Mouse (Mus musculus): ENCODE data around the gene Brd7. TPM values are rescaled to one million over a fixed set of nuclear protein-coding genes. Genes with fewer than 3 reads are reported as not detected.
A peak's percentile ranks its signal among the peaks of the same experiment; 100 is the strongest.

Gene Brd7
- polyA plus RNA-seq, 1 experiment from 2014 or later = 94.5 TPM

DNA sequence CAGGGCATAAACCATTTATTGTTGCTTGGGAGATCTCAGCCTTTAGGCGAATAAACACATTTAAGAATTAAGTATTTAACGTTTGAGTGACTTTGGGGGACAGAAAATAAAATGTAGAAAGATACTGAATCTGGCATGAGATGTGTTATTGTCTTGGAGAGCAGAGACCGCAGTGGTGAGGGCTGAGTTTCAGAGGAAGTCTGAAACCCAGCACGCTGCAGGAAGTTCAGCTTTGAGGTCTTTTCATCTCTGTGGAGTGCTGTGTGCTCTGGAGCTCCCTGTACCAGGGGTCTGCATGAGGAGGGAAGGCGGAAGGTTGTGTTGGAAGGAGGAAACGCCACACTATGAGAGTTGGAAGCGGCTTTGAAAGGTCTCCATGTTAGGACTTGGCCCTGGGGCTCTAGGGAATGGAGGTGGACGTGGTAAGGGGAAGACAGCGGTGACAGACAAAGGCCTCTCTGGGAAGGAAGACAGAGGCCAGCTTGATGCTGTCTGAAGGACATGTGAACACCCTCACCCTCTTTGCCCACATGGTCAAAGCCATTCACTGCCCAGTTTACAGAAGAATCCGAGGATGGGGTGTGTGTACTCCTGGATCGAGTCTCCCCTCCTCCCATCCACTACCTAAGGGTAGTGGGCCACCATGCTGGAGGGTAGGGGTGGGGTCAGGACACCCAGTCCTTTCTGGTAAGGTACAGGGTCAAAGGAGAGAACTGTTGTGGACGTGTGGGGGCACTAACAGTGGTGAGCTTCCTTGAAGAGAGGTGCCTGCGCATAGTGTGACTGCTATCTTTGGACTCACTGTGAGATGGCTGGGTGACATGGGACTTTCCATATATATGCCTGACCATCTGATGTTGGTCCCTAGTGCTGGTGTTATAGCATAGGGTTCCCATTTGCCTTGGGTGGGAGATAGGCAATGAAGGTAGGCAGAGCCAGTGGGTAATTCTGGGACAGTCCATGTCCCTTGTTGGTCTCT lies 71.4 kb downstream of the Brd7 start:
- no peak overlapping the region for H3K27ac ChIP-seq
- 76% methylated on average over 13 of the region's 13 CpGs for WGBS
- H3K4me1 ChIP-seq = peaks cover 21% of the 10 kb centered on the region; the same call in 1 of the 2 replicates
- H3K9me3 ChIP-seq = no peaks in the 10 kb centered on the region
- no peak overlapping the region for H3K9ac ChIP-seq
- H3K36me3 ChIP-seq = no peaks in the 10 kb centered on the region
- no peak overlapping the region for H3K4me2 ChIP-seq (replicated peaks)
- H3K27me3 ChIP-seq = 0 out of 2 replicates have a peak, but pooled peaks cover 2% of the 10 kb centered on the region
- ATAC-seq (ENCODE audit: insufficient number of reproducible peaks, insufficient read depth, low FRiP score, low TSS enrichment) = no peak
- no peak overlapping the region for H3K4me3 ChIP-seq

GRCm38 (mm10) chr8:88289901-88290300 lies 72.1 kb downstream of the Brd7 start:
- no peak overlapping the region for H3K4me3 ChIP-seq
- no peak overlapping the region for H3K27ac ChIP-seq
- H3K27me3 ChIP-seq = 0 out of 2 replicates have a peak, but pooled peaks cover 2% of the 10 kb centered on the region
- 60% methylated on average over 1 of the region's 1 CpGs for WGBS
- no peak for ATAC-seq (ENCODE audit: insufficient number of reproducible peaks, insufficient read depth, low FRiP score, low TSS enrichment)
- H3K4me2 ChIP-seq (replicated peaks) = no peak overlapping the region
- no peaks in the 10 kb centered on the region for H3K9me3 ChIP-seq
- H3K4me1 ChIP-seq = peaks cover 24% of the 10 kb centered on the region
- H3K9ac ChIP-seq = no peak overlapping the region
- no peaks in the 10 kb centered on the region for H3K36me3 ChIP-seq

DNA sequence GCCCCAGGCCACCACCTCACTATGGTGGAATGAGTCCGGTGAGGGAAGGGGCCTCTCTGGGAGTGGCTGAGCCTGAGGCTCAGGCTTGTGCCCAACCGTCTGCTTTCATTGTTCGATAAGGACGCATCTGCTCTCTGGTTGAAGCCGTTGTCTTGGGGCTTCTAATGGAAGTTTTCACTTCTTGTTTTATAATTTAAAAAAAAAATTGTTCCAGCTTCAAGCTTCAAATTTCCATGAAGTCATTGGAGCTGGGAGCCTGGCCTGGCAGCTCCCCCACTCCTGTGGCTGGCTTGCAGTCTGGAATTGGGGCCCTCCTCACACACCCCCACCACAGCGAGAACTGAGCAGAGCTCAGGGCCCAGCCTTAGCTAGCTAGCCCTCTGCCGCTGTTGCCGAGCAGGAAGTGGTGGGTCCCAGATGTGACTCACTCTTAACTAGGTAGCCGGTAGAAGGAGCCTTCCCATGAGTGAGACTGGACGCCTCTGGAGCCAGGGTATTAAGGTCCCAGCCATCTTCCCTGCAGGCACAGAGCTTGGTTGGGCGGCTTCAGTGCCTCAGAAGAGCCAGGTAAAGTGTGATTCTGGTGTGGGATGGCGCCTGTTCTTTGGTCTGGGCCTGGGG lies 73.3 kb downstream of the Brd7 start:
- Histone ChIP-seq H3K9me3 (no peaks in the 10 kb centered on the region), H3K4me1 (peaks cover 32% of the 10 kb centered on the region), H3K4me3 (no peak overlapping the region), H3K27ac (peak overlapping the region; percentile 59), H3K9ac (no peak overlapping the region), H3K4me2 (replicated peaks) (no peak overlapping the region), H3K36me3 (no peaks in the 10 kb centered on the region), H3K27me3 (0 out of 2 replicates have a peak, but pooled peaks cover 2% of the 10 kb centered on the region)
- 54% methylated on average over 12 of the region's 12 CpGs for WGBS
- ATAC-seq (ENCODE audit: insufficient number of reproducible peaks, insufficient read depth, low FRiP score, low TSS enrichment) = no peak

- Histone ChIP-seq H3K36me3 (no peaks in the 10 kb centered on the region), H3K4me2 (replicated peaks) (no peak overlapping the region), H3K27me3 (0 out of 2 replicates have a peak, but pooled peaks cover 2% of the 10 kb centered on the region), H3K9ac (no peak overlapping the region), H3K9me3 (no peaks in the 10 kb centered on the region), H3K27ac (no peak overlapping the region), H3K4me1 (peaks cover 45% of the 10 kb centered on the region), H3K4me3 (no peak overlapping the region)
- ATAC-seq (ENCODE audit: insufficient number of reproducible peaks, insufficient read depth, low FRiP score, low TSS enrichment) = no peak
- WGBS = 79% methylated on average over 14 of the region's 14 CpGs
These were observed 75.5 kb downstream of the Brd7 start for GRCm38 (mm10) chr8:88286421-88286960.

GRCm38 (mm10) chr8:88285469-88286356 lies 76.3 kb downstream of the Brd7 start:
- Histone ChIP-seq H3K4me3 (no peak overlapping the region), H3K27me3 (0 out of 2 replicates have a peak, but pooled peaks cover 2% of the 10 kb centered on the region), H3K36me3 (no peaks in the 10 kb centered on the region), H3K9me3 (no peaks in the 10 kb centered on the region), H3K27ac (no peak overlapping the region), H3K4me2 (replicated peaks) (no peak overlapping the region), H3K4me1 (peaks cover 45% of the 10 kb centered on the region), H3K9ac (no peak overlapping the region)
- no peak for ATAC-seq (ENCODE audit: insufficient number of reproducible peaks, insufficient read depth, low FRiP score, low TSS enrichment)
- 85% methylated on average over 8 of the region's 8 CpGs for WGBS

GRCm38 (mm10) chr8:88284738-88285137 lies 77.3 kb downstream of the Brd7 start:
- no peak overlapping the region; the same call in 1 of the 2 replicates for H3K9ac ChIP-seq
- H3K36me3 ChIP-seq = no peaks in the 10 kb centered on the region
- H3K27me3 ChIP-seq = 0 out of 2 replicates have a peak, but pooled peaks cover 2% of the 10 kb centered on the region
- WGBS = 24% methylated on average over 7 of the region's 7 CpGs
- peaks cover 45% of the 10 kb centered on the region for H3K4me1 ChIP-seq
- H3K4me3 ChIP-seq = no peak overlapping the region
- ATAC-seq (ENCODE audit: insufficient number of reproducible peaks, insufficient read depth, low FRiP score, low TSS enrichment) = peak; percentile 50; the same call in 1 of the 2 replicates
- no peaks in the 10 kb centered on the region for H3K9me3 ChIP-seq
- H3K4me2 ChIP-seq (replicated peaks) = no peak overlapping the region
- H3K27ac ChIP-seq = 0 out of 2 replicates have a peak overlapping the region, but pooled peaks have one; percentile 1

- H3K4me1 ChIP-seq = peaks cover 38% of the 10 kb centered on the region
- no peak for ATAC-seq (ENCODE audit: insufficient number of reproducible peaks, insufficient read depth, low FRiP score, low TSS enrichment)
These were observed 78.5 kb downstream of the Brd7 start for GRCm38 (mm10) chr8:88283243-88284115.

DNA sequence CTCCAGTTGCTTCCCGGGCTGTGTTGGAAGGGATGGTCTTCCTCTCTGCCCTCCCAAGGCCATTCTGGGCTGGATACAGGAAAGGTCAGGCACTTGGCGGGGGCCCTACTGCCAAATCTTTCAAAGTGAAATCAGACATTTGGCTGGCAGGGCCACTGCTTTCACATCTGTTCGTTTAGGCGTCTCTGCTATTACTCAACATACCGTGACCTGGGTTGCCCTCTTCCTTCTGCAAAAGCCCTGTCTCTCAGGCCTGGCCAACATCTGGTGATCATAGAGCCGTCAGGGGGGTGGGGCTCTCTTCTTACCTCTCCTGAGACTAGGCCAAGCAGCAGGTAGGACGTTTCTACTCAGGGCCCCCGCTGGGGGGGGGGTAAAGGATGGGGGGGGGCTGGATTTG lies 79.3 kb downstream of the Brd7 start:
- H3K9me3 ChIP-seq = no peaks in the 10 kb centered on the region

More at GRCm38 (mm10) chr8:88283243-88284115, 78.5 kb downstream of the Brd7 start:
- Histone ChIP-seq H3K9ac (no peak overlapping the region), H3K27me3 (0 out of 2 replicates have a peak, but pooled peaks cover 2% of the 10 kb centered on the region), H3K4me2 (replicated peaks) (no peak overlapping the region), H3K9me3 (no peaks in the 10 kb centered on the region), H3K4me3 (no peak overlapping the region), H3K36me3 (no peaks in the 10 kb centered on the region), H3K27ac (0 out of 2 replicates have a peak overlapping the region, but pooled peaks have one; percentile 27)
- WGBS = 68% methylated on average over 13 of the region's 13 CpGs

More for the DNA sequence above, 79.3 kb downstream of the Brd7 start:
- Histone ChIP-seq H3K4me1 (peaks cover 32% of the 10 kb centered on the region), H3K9ac (no peak overlapping the region; the same call in 1 of the 2 replicates), H3K27ac (0 out of 2 replicates have a peak overlapping the region, but pooled peaks have one; percentile 27), H3K4me2 (replicated peaks) (no peak overlapping the region), H3K36me3 (no peaks in the 10 kb centered on the region), H3K4me3 (no peak overlapping the region), H3K27me3 (0 out of 2 replicates have a peak, but pooled peaks cover 2% of the 10 kb centered on the region)
- WGBS = 11% methylated on average over 8 of the region's 8 CpGs
- ATAC-seq (ENCODE audit: insufficient number of reproducible peaks, insufficient read depth, low FRiP score, low TSS enrichment) = no peak

Measured in embryonic facial prominence, embryonic 12.5 days (tissue).